Mouse (Mus musculus): ENCODE data around the gene 2310034G01Rik. TPM values are rescaled to one million over a fixed set of nuclear protein-coding genes. Genes with fewer than 3 reads are reported as not detected.

Gene 2310034G01Rik
- polyA plus RNA-seq, 1 experiment from 2014 or later: 3.5 TPM

DNA sequence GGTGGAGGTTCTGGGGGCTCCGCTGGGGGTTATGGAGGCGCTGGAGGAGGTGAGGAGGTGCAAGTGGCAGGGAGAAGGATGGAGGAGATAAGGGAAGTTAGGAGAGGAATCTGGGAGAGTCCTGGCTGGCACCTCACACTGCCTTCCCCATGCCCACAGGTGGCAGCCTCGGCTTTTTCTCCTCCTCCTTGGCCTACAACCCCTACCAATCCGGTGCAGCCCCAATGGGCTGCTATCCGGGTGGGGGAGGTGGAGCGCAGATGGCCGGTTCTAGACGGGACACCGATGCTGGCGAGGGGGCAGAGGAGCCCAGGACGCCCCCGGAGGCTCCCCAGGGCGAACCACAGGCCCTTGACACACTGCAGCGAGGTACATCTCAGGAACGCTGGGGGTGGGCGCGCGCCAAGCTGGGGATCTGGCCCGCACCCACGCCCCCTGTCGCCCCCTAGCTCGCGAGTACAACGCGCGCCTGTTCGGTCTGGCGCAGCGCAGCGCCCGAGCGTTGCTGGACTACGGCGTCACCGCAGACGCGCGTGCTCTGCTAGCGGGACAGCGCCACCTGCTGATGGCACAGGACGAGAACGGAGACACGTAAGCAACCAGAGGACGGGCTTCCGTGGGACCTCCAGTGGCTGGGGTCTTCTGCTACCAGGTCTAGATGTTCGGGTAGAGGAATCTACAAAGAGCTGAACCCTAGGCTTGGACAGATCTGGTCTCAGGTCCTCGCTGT lies 41.2 kb downstream of the 2310034G01Rik start:
- Histone ChIP-seq H3K27ac (replicated peaks) (no peak overlapping the region), H3K9ac (peak overlapping the region; percentile 62), H3K4me2 (peak overlapping the region; percentile 67), H3K9me3 (no peaks in the 10 kb centered on the region), H3K36me3 (peaks cover 31% of the 10 kb centered on the region), H3K4me1 (replicated peaks) (peaks cover 34% of the 10 kb centered on the region), H3K4me3 (peak overlapping the region; percentile 36), H3K27me3 (peaks cover 70% of the 10 kb centered on the region)
- peak; percentile 45 for ATAC-seq (ENCODE audit: low read depth)
- under 1% methylated on average over 47 of the region's 47 CpGs for WGBS

DNA sequence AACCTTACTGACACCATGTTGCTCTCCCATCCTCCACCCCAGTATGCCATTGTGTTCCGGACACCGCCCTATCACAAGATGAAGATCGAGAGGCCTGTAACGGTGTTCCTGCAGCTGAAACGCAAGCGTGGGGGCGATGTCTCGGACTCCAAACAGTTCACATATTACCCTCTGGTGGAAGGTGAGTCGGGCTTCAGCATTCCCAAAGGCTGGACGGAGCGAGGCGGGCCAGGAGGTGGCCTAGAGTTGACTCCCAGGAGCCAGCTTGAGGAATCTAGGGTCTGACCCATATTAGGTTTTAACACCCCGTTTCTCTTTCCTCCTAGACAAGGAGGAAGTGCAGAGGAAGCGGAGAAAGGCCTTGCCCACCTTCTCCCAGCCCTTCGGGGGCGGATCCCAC lies 41.8 kb downstream of the 2310034G01Rik start:
- H3K4me1 ChIP-seq (replicated peaks): peaks cover 38% of the 10 kb centered on the region
- no peaks in the 10 kb centered on the region for H3K9me3 ChIP-seq
- H3K9ac ChIP-seq: peak overlapping the region; percentile 62; the same call in 1 of the 2 replicates
- no peak overlapping the region for H3K27ac ChIP-seq (replicated peaks)
- 54% methylated on average over 16 of the region's 16 CpGs for WGBS
- peaks cover 65% of the 10 kb centered on the region for H3K27me3 ChIP-seq
- H3K36me3 ChIP-seq: peaks cover 27% of the 10 kb centered on the region
- peak overlapping the region; percentile 36; the same call in 1 of the 2 replicates for H3K4me3 ChIP-seq
- H3K4me2 ChIP-seq: peak overlapping the region; percentile 67
- ATAC-seq (ENCODE audit: low read depth): no peak

DNA sequence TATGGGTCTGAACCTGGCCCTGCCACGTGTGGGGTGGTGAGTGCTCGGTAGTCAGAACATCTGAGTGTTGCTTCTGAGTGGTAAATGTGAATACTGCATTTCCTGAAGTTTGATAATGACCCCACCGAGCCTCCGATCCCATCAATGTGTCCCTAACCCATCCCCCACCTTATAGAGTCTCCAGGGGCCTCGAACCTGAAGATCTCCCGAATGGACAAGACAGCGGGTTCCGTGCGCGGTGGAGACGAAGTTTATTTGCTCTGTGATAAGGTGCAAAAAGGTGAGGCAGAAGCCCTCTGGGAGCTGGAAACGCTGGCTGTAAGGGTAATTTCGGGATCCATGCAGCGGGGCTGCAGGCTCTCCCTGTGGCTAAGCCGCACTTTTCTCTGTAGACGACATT lies 42.3 kb downstream of the 2310034G01Rik start:
- Histone ChIP-seq H3K4me1 (replicated peaks) (peaks cover 38% of the 10 kb centered on the region), H3K9me3 (no peaks in the 10 kb centered on the region), H3K9ac (no peak overlapping the region), H3K27me3 (peaks cover 60% of the 10 kb centered on the region), H3K4me2 (no peak overlapping the region), H3K4me3 (no peak overlapping the region), H3K36me3 (peaks cover 21% of the 10 kb centered on the region), H3K27ac (replicated peaks) (no peak overlapping the region)
- ATAC-seq (ENCODE audit: low read depth): no peak
- 78% methylated on average over 16 of the region's 16 CpGs for WGBS

DNA sequence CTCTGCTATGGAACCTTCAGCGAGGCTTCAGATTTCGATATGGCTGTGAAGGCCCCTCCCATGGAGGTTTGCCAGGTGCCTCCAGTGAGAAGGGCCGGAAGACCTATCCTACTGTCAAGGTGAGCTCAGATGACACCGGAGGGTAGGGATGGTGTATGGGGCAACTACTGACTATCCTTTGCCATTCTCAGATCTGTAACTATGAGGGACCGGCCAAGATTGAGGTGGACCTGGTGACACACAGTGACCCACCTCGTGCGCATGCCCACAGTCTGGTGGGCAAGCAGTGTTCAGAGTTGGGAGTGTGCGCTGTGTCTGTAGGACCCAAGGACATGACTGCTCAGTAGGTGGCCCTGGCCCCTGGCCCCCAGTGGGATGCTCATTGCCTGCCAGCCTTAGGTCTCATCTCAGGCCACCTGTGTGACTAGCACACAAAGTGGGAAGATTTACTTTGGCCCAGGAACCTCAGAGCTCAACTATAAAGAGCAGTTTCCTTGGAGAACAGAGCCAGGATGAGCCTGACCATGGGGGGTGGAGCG lies 43.3 kb downstream of the 2310034G01Rik start:
- Histone ChIP-seq H3K4me3 (no peak overlapping the region), H3K27ac (replicated peaks) (no peak overlapping the region), H3K27me3 (peaks cover 54% of the 10 kb centered on the region), H3K36me3 (peaks cover 12% of the 10 kb centered on the region), H3K4me2 (no peak overlapping the region), H3K4me1 (replicated peaks) (peaks cover 38% of the 10 kb centered on the region), H3K9me3 (no peaks in the 10 kb centered on the region), H3K9ac (no peak overlapping the region)
- WGBS: 88% methylated on average over 9 of the region's 9 CpGs
- no peak for ATAC-seq (ENCODE audit: low read depth)

DNA sequence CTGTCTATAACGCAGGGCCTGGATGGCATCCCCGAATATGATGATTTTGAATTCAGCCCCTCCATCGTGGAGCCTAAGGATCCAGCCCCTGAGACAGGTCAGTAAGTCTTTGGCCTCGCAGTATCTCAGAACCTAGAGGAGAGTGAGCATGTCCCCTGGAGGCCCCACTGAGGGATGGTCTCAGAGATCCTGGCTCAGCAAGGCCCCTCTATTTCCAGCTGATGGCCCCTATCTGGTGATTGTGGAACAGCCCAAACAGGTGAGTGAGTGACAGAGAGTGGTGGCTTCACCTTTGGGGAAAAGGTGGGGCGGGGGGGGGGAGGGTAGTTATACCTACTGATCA lies 43.9 kb downstream of the 2310034G01Rik start:
- peak overlapping the region; percentile 81 for H3K4me2 ChIP-seq
- H3K9me3 ChIP-seq: no peaks in the 10 kb centered on the region
- peaks cover 54% of the 10 kb centered on the region for H3K27me3 ChIP-seq
- 56% methylated on average over 5 of the region's 5 CpGs for WGBS
- peak overlapping the region; percentile 44 for H3K4me3 ChIP-seq
- ATAC-seq (ENCODE audit: low read depth): no peak
- no peak overlapping the region for H3K27ac ChIP-seq (replicated peaks)
- peaks cover 6% of the 10 kb centered on the region; the same call in 1 of the 2 replicates for H3K36me3 ChIP-seq
- H3K9ac ChIP-seq: peak overlapping the region; percentile 63
- peaks cover 38% of the 10 kb centered on the region for H3K4me1 ChIP-seq (replicated peaks)

DNA sequence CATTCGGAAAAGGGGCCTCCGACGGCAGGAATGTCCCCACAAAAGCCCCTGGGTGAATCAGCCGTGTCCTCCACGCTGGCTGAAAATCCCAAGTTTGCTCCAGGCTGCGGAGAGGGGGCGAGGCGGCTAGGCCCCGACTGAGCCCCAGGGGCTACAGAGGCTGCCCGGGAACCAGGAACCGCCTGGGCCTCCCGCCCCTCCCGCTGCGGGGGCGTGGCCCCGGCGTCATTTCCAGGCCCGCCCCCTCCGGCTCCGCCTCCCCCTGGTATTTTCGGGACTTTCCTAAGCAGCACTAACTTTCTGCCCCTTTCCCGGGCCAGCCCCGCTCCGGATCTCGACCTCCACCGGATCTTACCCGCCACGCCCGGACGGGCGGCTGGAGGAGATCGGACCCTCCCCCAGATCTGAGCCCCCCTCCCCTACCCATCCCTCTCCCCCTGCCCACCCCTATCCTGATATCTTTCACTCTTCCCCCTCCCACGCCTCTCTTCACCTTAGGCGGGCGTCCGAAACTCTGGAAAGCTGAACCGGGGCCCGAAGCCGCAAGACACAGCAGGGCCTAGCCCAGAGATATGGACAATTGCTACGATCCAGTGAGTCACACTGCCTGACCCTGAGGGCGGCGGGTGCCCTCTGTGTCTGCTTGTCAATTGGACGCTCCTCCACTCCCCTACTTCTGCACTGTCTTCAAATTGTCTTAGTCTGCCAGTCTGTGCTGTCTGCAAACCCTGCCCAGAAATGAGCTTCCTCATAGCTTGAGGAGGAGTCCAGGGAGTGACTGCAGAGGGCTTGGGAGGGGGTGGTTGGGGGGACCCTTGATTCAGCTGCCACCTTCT lies 44.5 kb downstream of the 2310034G01Rik start:
- Histone ChIP-seq H3K4me3 (peak overlapping the region; percentile 44), H3K36me3 (no peaks in the 10 kb centered on the region), H3K4me1 (replicated peaks) (peaks cover 38% of the 10 kb centered on the region), H3K27me3 (peaks cover 54% of the 10 kb centered on the region), H3K4me2 (peak overlapping the region; percentile 81), H3K9ac (peak overlapping the region; percentile 63), H3K27ac (replicated peaks) (no peak overlapping the region), H3K9me3 (no peaks in the 10 kb centered on the region)
- ATAC-seq (ENCODE audit: low read depth): peak; percentile 21
- whole genome bisulfite sequencing: 5% methylated on average over 39 of the region's 43 CpGs

DNA sequence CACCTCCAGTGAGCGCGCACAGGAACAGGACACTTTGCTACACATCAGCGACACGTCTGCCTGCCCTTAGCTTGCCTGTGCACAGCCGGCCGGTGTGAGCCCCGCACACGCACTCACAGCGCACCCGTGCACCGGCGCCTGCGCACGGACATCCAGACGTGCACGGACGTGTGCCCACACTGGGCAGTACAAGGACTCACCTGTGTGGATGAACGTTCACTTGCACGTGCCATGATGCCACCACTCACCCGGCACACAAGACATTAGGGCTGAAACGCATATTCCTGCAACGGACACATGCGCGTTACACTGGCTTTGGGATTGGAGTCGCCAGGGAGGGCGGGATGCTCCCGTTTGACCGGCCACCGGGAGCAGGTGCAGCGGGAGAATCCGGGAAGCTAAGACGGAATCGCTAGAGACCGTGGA lies 45.2 kb downstream of the 2310034G01Rik start:
- no peaks in the 10 kb centered on the region for H3K9me3 ChIP-seq
- peak overlapping the region; percentile 4; the same call in 1 of the 2 replicates for H3K27ac ChIP-seq (replicated peaks)
- H3K36me3 ChIP-seq: no peaks in the 10 kb centered on the region
- H3K9ac ChIP-seq: peak overlapping the region; percentile 63
- peaks cover 49% of the 10 kb centered on the region for H3K27me3 ChIP-seq
- H3K4me1 ChIP-seq (replicated peaks): peaks cover 38% of the 10 kb centered on the region
- under 1% methylated on average over 34 of the region's 34 CpGs for WGBS
- peak overlapping the region; percentile 44 for H3K4me3 ChIP-seq
- H3K4me2 ChIP-seq: peak overlapping the region; percentile 81
- ATAC-seq (ENCODE audit: low read depth): peak; percentile 33; the same call in 1 of the 2 replicates

DNA sequence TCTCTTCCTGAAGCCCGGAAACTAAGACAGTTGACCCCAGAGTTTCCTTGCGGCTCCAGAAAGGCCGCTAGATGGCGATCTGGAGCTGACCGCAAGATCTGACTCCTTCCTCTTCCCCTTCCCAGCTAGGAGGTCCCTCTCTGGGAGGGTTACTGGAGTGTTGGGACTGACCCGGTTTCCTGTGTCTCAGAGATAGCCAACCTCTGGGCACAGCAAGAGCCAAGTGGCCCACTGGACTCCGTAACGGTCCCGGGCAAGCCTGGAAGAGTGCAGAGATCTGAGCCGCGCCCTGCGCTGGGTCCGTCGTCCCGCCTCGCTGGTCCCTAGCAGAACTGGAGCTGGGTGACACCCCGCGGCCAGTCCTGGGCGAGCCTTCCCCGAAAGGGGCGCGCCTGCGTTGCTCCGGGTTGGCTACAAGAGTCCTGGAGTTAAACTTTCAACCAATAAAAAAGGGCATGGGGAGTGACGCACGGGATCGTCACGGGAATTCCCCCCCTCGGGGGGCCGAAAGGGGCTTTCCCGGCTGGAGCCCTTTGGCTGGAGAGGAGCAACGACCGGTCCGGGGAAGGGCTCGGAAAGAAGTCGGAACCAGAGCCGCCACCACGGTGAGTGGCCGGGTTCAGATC lies 45.8 kb downstream of the 2310034G01Rik start, which contains the start of gene Nfkb2:
Nfkb2 (plus strand) TSS at position 105 of the 626 bp plus-strand sequence.
- Histone ChIP-seq H3K4me3 (peak within 1 kb of the TSS; percentile 44), H3K27me3 (peaks cover 49% of the 10 kb centered on the region), H3K4me2 (peak within 1 kb of the TSS; percentile 81), H3K9ac (peak within 1 kb of the TSS; percentile 63), H3K4me1 (replicated peaks) (peaks cover 38% of the 10 kb centered on the region), H3K36me3 (no peaks in the 10 kb centered on the region), H3K27ac (replicated peaks) (peak within 1 kb of the TSS; percentile 20; the same call in 1 of the 2 replicates), H3K9me3 (no peaks in the 10 kb centered on the region)
- ATAC-seq (ENCODE audit: low read depth): peak; percentile 71; the same call in 1 of the 2 replicates
- under 1% methylated on average over 39 of the region's 39 CpGs for WGBS

DNA sequence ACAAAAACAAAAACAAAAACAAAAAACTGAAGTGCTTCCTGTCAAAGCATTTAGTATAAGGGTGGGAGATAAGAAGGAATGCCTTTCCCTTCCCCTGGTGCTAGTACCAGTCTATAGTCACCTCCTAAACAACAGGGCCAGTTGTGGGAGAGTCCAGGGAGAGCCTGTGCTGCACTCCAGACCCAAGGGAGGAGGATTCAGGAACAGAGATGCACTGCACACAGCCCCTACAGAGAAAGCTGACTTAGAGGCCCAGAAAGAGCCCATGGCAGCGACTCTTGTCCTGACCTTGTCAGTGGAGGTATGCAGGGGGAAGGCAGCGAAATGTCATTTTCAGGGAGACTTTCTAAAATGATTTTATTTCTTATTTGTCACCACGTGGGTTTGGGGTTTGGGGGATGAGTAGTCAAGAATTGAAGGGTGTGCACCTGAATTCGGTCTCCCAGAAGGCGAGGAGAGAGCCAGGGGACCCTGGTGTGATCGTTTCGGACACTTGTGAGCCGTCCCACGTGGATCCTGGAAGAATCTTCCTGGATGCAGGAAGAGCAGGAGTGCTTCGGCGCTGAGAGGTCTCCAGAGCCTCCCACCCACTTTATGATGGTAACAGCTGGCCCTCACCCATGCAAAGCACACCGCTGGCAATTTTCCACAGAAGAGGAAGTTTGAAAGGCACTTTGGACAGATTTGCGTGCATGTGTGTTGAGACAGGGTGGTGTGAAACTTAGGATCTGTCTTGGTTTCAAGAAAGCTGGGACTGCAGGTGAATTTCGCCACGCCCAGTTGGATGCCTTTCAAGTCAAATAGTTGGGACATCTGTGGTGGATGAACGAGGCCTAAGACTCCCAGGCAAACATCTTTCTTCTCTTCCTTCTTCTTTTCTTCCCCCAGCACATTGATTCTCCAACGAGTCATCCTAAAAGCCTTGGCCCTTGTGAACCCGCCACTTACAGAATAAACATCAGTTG lies 46.6 kb downstream of the 2310034G01Rik start:
- Histone ChIP-seq H3K27ac (replicated peaks) (no peak overlapping the region), H3K4me2 (peak overlapping the region; percentile 81), H3K4me1 (replicated peaks) (peaks cover 30% of the 10 kb centered on the region), H3K36me3 (no peaks in the 10 kb centered on the region), H3K9ac (no peak overlapping the region), H3K4me3 (peak overlapping the region; percentile 44), H3K27me3 (peaks cover 46% of the 10 kb centered on the region), H3K9me3 (no peaks in the 10 kb centered on the region)
- ATAC-seq (ENCODE audit: low read depth): no peak
- WGBS: 53% methylated on average over 18 of the region's 18 CpGs

DNA sequence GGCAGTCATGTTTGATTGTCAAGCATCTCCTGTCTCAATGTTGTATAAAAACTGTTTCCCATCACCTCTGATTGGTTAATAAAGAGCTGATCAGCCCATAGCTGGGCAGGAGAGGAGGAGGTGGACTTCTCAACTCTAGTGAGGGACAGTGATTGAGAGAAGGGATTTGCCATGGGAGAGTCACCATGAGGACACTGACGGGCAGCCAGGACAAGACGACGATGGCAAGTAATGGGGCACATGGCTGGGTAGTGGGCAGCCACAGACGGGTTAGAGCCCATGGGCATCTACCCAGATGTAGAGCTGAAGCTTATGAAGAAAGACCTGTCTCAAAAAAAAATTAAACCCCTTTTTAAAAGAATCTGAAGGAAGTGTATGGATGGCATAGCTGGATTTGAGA lies 47.6 kb downstream of the 2310034G01Rik start:
- Histone ChIP-seq H3K27me3 (peaks cover 36% of the 10 kb centered on the region), H3K4me3 (no peak overlapping the region), H3K27ac (replicated peaks) (no peak overlapping the region), H3K36me3 (no peaks in the 10 kb centered on the region), H3K4me2 (no peak overlapping the region), H3K9me3 (no peaks in the 10 kb centered on the region), H3K4me1 (replicated peaks) (peaks cover 29% of the 10 kb centered on the region), H3K9ac (no peak overlapping the region)
- WGBS: 89% methylated on average over 4 of the region's 4 CpGs
- ATAC-seq (ENCODE audit: low read depth): no peak
